ENCODE assay signal across 14 mouse cellular contexts in the genomic region with DNA sequence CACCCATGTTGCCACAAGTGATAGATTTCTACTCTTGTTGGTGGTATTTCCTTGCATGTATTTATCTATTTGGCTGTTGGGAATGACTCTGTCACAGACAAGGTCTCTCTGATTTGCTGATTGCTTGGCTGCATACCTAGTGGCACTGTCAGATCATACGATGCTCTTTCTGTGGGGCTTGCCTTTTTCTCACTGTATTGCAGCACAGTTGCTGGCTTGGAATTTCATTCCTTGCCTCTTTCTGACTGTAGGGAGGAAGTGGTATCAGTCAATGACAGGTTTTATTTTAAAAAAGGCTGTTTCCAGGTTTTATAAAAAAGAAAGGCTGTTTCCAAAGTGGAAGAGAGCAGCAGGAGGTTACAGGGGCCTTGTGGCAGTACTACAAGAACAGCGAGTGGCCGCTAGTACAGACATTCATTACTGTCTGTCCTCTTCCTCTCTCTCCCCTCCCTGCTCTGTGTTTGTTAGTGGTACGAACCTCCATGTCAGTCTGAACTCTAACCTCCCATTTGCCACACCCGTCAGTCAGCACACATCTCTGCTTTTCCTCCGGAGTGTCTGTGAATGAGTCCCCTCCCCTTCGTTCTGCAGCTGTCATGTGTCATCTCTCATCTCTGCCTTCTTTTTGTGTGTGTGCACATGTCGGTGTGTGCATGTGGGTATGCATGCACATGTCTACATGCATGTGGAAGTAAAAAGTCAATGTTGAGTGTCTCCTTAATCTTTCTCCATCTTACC.
A peak's percentile ranks its signal among the peaks of the same experiment; 100 is the strongest.
DNase-seq lines count a peak whose midpoint lies in the region; ATAC-seq and TF ChIP-seq lines count a peak whose summit lies in the region.
"Had no signal": no experiment of that assay in that cellular context is flagged by ENCODE, and none has a peak within 500 bp of the region (broad histone marks: within the 10 kb centered on the region; RNA-seq: fewer than 3 reads in every experiment).

No protein-coding gene starts in this region.

- no peak overlapping the region for H3K4me2 ChIP-seq in embryonic facial prominence, embryonic 12.5 days (replicated peaks)
- no peak overlapping the region for H3K4me2 ChIP-seq in liver, embryonic 11.5 days
- no peak overlapping the region for H3K4me2 ChIP-seq in liver, embryonic 12.5 days
- H3K4me2 ChIP-seq in stomach, embryonic 15.5 days = no peak overlapping the region
- H3K4me2 ChIP-seq in stomach, postnatal 0 days (replicated peaks; ENCODE audit: low read depth) = no peak overlapping the region
- H3K4me2 ChIP-seq in stomach, embryonic 16.5 days (ENCODE audit: low read depth, low read length) = no peak overlapping the region
- H3K4me2 ChIP-seq: neural tube, embryonic 12.5 days had no signal

- no peak for DNase-seq in embryonic facial prominence, embryonic 10.5 days (ENCODE audit: low spot score)
- DNase-seq in liver, embryonic 11.5 days (ENCODE audit: low spot score) = no peak
- no peak for DNase-seq in stomach, postnatal 0 days (ENCODE audit: low spot score)
- DNase-seq: cerebellum, adult 11 months; heart, postnatal 36 days; liver had no signal

- H3K4me1 ChIP-seq in embryonic facial prominence, embryonic 12.5 days = no peaks in the 10 kb centered on the region
- H3K4me1 ChIP-seq in embryonic facial prominence, embryonic 10.5 days = peaks cover 17% of the 10 kb centered on the region
- no peaks in the 10 kb centered on the region for H3K4me1 ChIP-seq in liver, embryonic 11.5 days (replicated peaks; ENCODE audit: control insufficient read depth, insufficient read depth, low read length)
- H3K4me1 ChIP-seq in liver, embryonic 12.5 days = no peaks in the 10 kb centered on the region
- H3K4me1 ChIP-seq in stomach, embryonic 15.5 days = peaks cover 12% of the 10 kb centered on the region; the same call in 1 of the 2 replicates
- H3K4me1 ChIP-seq in stomach, postnatal 0 days (replicated peaks; ENCODE audit: control insufficient read depth, insufficient read depth) = no peaks in the 10 kb centered on the region
- peaks cover 6% of the 10 kb centered on the region; the same call in 1 of the 2 replicates for H3K4me1 ChIP-seq in stomach, embryonic 16.5 days (ENCODE audit: control insufficient read depth, insufficient read depth, low read length)

- H3K36me3 ChIP-seq in embryonic facial prominence, embryonic 12.5 days = no peaks in the 10 kb centered on the region
- no peaks in the 10 kb centered on the region for H3K36me3 ChIP-seq in embryonic facial prominence, embryonic 10.5 days (replicated peaks)
- H3K36me3 ChIP-seq in liver, embryonic 11.5 days (ENCODE audit: control insufficient read depth, insufficient read depth, low read length) = no peaks in the 10 kb centered on the region
- no peaks in the 10 kb centered on the region for H3K36me3 ChIP-seq in liver, embryonic 12.5 days
- no peaks in the 10 kb centered on the region for H3K36me3 ChIP-seq in stomach, embryonic 15.5 days
- no peaks in the 10 kb centered on the region for H3K36me3 ChIP-seq in stomach, postnatal 0 days (ENCODE audit: control insufficient read depth, insufficient read depth, low read length)
- no peaks in the 10 kb centered on the region for H3K36me3 ChIP-seq in stomach, embryonic 16.5 days (ENCODE audit: control insufficient read depth, insufficient read depth, low read length)
- H3K36me3 ChIP-seq: heart, embryonic 10.5 days; neural tube, embryonic 12.5 days had no signal

- no peak overlapping the region for H3K4me3 ChIP-seq in embryonic facial prominence, embryonic 12.5 days
- H3K4me3 ChIP-seq in embryonic facial prominence, embryonic 10.5 days = no peak overlapping the region
- H3K4me3 ChIP-seq in liver, embryonic 11.5 days (ENCODE audit: low read depth, low read length) = no peak overlapping the region
- no peak overlapping the region for H3K4me3 ChIP-seq in liver, embryonic 12.5 days
- no peak overlapping the region for H3K4me3 ChIP-seq in stomach, embryonic 15.5 days (replicated peaks)
- H3K4me3 ChIP-seq in stomach, postnatal 0 days (ENCODE audit: low read depth, low read length) = no peak overlapping the region
- no peak overlapping the region for H3K4me3 ChIP-seq in stomach, embryonic 16.5 days (replicated peaks; ENCODE audit: low read length)
- H3K4me3 ChIP-seq: heart, embryonic 10.5 days; neural tube, embryonic 12.5 days had no signal

- WGBS in embryonic facial prominence, embryonic 12.5 days = 44% methylated on average over 8 of the region's 8 CpGs
- WGBS in embryonic facial prominence, embryonic 10.5 days = 47% methylated on average over 8 of the region's 8 CpGs
- 53% methylated on average over 8 of the region's 8 CpGs for WGBS in liver, embryonic 11.5 days
- 59% methylated on average over 8 of the region's 8 CpGs for WGBS in liver, embryonic 12.5 days (ENCODE audit: insufficient replicate concordance)
- WGBS in stomach, embryonic 15.5 days = 38% methylated on average over 8 of the region's 8 CpGs
- WGBS in stomach, postnatal 0 days = 43% methylated on average over 8 of the region's 8 CpGs
- 37% methylated on average over 8 of the region's 8 CpGs for WGBS in stomach, embryonic 16.5 days

- H3K9ac ChIP-seq in embryonic facial prominence, embryonic 12.5 days = no peak overlapping the region
- H3K9ac ChIP-seq in liver, embryonic 11.5 days (ENCODE audit: low read depth, low read length) = no peak overlapping the region
- no peak overlapping the region for H3K9ac ChIP-seq in liver, embryonic 12.5 days
- H3K9ac ChIP-seq in stomach, embryonic 15.5 days = no peak overlapping the region
- no peak overlapping the region for H3K9ac ChIP-seq in stomach, postnatal 0 days (ENCODE audit: low read length)
- H3K9ac ChIP-seq in stomach, embryonic 16.5 days (ENCODE audit: low read length) = no peak overlapping the region
- H3K9ac ChIP-seq: neural tube, embryonic 12.5 days had no signal

- no peaks in the 10 kb centered on the region for H3K9me3 ChIP-seq in embryonic facial prominence, embryonic 12.5 days
- no peaks in the 10 kb centered on the region for H3K9me3 ChIP-seq in embryonic facial prominence, embryonic 10.5 days
- H3K9me3 ChIP-seq in liver, embryonic 11.5 days (ENCODE audit: control insufficient read depth, low read length) = no peaks in the 10 kb centered on the region
- H3K9me3 ChIP-seq in liver, embryonic 12.5 days (replicated peaks) = no peaks in the 10 kb centered on the region
- H3K9me3 ChIP-seq in stomach, embryonic 15.5 days = no peaks in the 10 kb centered on the region
- H3K9me3 ChIP-seq in stomach, postnatal 0 days (ENCODE audit: control insufficient read depth, low read length) = no peaks in the 10 kb centered on the region
- H3K9me3 ChIP-seq in stomach, embryonic 16.5 days (replicated peaks; ENCODE audit: control insufficient read depth, low read length) = no peaks in the 10 kb centered on the region
- H3K9me3 ChIP-seq: heart, embryonic 10.5 days; neural tube, embryonic 12.5 days had no signal

- H3K27me3 ChIP-seq in embryonic facial prominence, embryonic 12.5 days = no peaks in the 10 kb centered on the region
- no peaks in the 10 kb centered on the region for H3K27me3 ChIP-seq in embryonic facial prominence, embryonic 10.5 days (replicated peaks; ENCODE audit: low read depth, poor library complexity, severe bottlenecking)
- H3K27me3 ChIP-seq in liver, embryonic 11.5 days (replicated peaks; ENCODE audit: control insufficient read depth, insufficient read depth, low read length) = no peaks in the 10 kb centered on the region
- H3K27me3 ChIP-seq in liver, embryonic 12.5 days (replicated peaks) = no peaks in the 10 kb centered on the region
- H3K27me3 ChIP-seq in stomach, embryonic 15.5 days (replicated peaks) = no peaks in the 10 kb centered on the region
- no peaks in the 10 kb centered on the region for H3K27me3 ChIP-seq in stomach, postnatal 0 days (ENCODE audit: control insufficient read depth, insufficient read depth, low read length)
- no peaks in the 10 kb centered on the region for H3K27me3 ChIP-seq in stomach, embryonic 16.5 days (ENCODE audit: control insufficient read depth, insufficient read depth, low read length)
- H3K27me3 ChIP-seq: neural tube, embryonic 12.5 days; Patski had no signal

- TF ChIP-seq EP300 in stomach, postnatal 0 days (optimal IDR thresholded peaks at IDR 0.05) = no peak

- 0 out of 2 replicates have a peak, but pooled peaks have one; percentile 47 for ATAC-seq in embryonic facial prominence, embryonic 12.5 days (ENCODE audit: insufficient number of reproducible peaks, insufficient read depth, low FRiP score, low TSS enrichment)
- 0 out of 2 replicates have a peak, but pooled peaks have one; percentile 20 for ATAC-seq in liver, embryonic 11.5 days (replicated peaks; ENCODE audit: low FRiP score)
- ATAC-seq in liver, embryonic 12.5 days = no peak
- no peak for ATAC-seq in stomach, embryonic 15.5 days (ENCODE audit: insufficient read depth, low FRiP score, low read depth)
- no peak for ATAC-seq in stomach, postnatal 0 days (ENCODE audit: low FRiP score, low TSS enrichment)
- ATAC-seq in stomach, embryonic 16.5 days (ENCODE audit: insufficient read depth, low FRiP score) = no peak
- no peak for ATAC-seq in megakaryocyte progenitor cell, adult 5-6 weeks (replicated peaks; ENCODE audit: poor library complexity)
- ATAC-seq: Patski had no signal

- TF ChIP-seq CTCF in stomach, postnatal 0 days (IDR thresholded peaks at IDR 0.05; ENCODE audit: low read depth) = no peak

- no peak overlapping the region for H3K27ac ChIP-seq in embryonic facial prominence, embryonic 12.5 days
- H3K27ac ChIP-seq in embryonic facial prominence, embryonic 10.5 days (replicated peaks) = no peak overlapping the region
- no peak overlapping the region for H3K27ac ChIP-seq in liver, embryonic 11.5 days (ENCODE audit: low read depth, low read length)
- H3K27ac ChIP-seq in liver, embryonic 12.5 days = no peak overlapping the region
- H3K27ac ChIP-seq in stomach, embryonic 15.5 days = peak overlapping the region; percentile 21; the same call in 1 of the 2 replicates
- H3K27ac ChIP-seq in stomach, postnatal 0 days (replicated peaks) = no peak overlapping the region; the same call in 1 of the 2 replicates
- 0 out of 2 replicates have a peak overlapping the region, but pooled peaks have one; percentile 8 for H3K27ac ChIP-seq in stomach, embryonic 16.5 days (ENCODE audit: low read length)
- H3K27ac ChIP-seq: heart, embryonic 10.5 days; neural tube, embryonic 12.5 days had no signal

Comparison
In these comparisons a context has a peak if more than half of its experiments do, and no peak if none do; other contexts are left out.
1. ATAC-seq: peak in embryonic facial prominence, embryonic 12.5 days (single experiment) and liver, embryonic 11.5 days (single experiment); none in liver, embryonic 12.5 days (single experiment), stomach, embryonic 15.5 days (single experiment), stomach, postnatal 0 days (single experiment), stomach, embryonic 16.5 days (single experiment) and megakaryocyte progenitor cell, adult 5-6 weeks (single experiment).
2. H3K27ac ChIP-seq: peak in stomach, embryonic 15.5 days (single experiment) and stomach, embryonic 16.5 days (single experiment); none in embryonic facial prominence, embryonic 12.5 days (single experiment), embryonic facial prominence, embryonic 10.5 days (single experiment), liver, embryonic 11.5 days (single experiment), liver, embryonic 12.5 days (single experiment) and stomach, postnatal 0 days (single experiment).